Mouse (Mus musculus) layer of hippocampus, adult 8-10 months (tissue): Measurements from ENCODE around the gene Slc20a1. TPM values are rescaled to one million over a fixed set of nuclear protein-coding genes. Genes with fewer than 3 reads are reported as not detected.

Source experiments
- DNase-seq, 2 experiments: peaks; one replicate each; pipeline ENCODE4 v3.0.0; 2022; ENCODE audit warnings: low spot score in 2 of 2
- total RNA-seq, 4 experiments: library from RNA; stranded (reverse); gene quantifications; 2 replicates each; pipeline ENCODE4 v1.2.4; 2022

Slc20a1 gene
- 100 to 1,000 TPM; 143 to 159 (median 145) TPM for total RNA-seq

DNA sequence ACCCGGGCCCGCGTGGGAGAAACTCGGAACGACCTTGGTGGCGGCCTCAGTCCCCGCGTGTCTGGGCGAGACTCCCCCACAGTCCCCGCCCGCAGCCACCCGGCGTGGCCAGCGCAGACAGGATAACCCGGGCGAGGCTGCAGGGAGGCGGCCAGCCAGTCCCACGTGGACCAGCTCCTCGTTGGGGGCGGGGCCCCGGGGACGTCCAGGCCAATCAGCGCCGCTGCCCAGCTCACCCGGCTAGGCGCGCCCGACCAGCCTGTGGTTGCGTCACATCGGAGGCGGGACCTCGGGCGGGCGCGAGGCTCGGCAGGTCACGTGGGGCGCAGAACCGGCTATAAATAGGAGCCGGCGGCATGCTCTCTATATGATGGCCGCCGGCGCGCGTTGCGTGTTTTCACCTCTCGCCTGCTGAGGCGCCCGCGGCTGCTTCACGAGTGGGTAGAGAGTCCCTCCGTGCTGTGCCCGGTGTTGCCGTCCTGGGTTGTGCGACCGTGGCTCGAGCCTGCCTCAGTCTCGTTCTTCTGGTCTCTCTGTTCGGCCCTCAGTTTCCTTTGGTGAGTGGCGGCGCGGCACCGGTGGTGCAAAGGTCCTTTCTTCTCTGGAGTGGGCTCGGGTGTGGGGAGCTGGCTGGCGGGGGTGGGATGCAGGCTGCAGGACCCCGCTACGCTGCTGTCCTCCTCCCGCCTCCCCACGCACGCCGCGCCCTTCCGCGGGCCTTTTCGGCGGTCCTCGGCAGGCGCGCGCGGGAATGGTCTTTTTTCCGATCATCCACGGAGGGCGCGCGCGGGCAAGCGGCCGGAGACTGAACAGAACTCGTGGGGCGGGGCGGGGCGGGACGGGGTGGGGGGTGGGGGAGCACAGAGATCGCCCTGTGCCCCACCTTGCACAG, at the start of gene Slc20a1:
Slc20a1 (plus strand) TSS at position 329 of the 892 bp plus-strand sequence.
- peak; percentile 97 to 99 for DNase-seq

DNA sequence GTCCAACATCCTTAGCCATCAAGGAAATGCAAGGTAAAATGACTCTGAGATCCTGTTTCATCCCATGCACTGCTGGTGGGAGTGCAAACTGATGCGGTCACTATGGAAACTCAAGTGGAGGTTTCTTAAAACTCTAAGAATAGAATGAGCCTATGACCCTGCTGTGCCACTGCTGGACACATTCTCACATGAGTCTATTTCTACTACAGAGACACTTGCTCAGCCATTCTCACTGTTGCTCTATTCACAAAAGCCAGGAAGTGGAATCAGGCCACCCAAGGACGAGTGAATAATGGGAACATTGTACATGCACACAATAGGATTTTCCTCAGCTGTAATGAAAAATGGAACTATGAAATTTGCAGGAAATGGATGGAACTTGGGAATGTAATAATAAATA, 49.7 kb upstream of the Slc20a1 start:
- DNase-seq: no peak

DNA sequence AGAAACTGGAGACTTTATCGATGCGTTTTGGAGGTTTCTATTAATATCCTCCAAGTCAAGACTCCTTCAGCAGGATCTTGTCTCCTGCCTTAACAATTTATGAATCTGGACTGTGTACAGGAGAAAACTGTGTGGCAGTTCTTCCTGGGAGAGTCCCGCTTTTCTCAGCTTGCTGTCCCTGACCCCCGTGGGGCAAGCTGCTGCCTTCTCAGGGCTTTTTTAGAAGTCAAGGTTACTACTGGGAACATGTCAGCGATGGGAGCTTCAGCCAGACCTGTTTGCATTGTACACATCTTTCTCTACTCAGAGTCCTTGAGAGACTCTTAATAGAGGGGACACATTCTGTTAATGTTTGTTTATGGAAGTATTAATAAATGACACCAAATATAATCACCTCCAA, 48.2 kb upstream of the Slc20a1 start:
- no peak for DNase-seq

DNA sequence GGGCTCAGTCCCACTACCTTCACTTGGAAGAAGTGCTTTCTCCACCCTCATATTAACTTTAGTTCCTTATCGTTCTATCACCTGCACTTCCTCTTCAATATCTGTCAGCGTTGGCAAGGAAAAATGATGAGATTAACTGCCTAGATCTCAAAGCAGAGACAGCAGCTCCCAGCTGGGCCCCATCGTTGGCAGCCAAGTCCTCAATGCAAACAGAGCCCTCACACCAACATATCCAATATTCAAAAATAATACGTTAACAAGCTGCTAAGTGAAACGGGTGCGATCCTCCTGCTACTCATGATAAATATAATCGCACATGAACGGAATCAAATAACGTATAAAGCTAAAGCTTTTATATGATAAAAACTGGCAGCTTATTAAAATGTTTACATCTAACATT, 47.5 kb upstream of the Slc20a1 start:
- DNase-seq: no peak

DNA sequence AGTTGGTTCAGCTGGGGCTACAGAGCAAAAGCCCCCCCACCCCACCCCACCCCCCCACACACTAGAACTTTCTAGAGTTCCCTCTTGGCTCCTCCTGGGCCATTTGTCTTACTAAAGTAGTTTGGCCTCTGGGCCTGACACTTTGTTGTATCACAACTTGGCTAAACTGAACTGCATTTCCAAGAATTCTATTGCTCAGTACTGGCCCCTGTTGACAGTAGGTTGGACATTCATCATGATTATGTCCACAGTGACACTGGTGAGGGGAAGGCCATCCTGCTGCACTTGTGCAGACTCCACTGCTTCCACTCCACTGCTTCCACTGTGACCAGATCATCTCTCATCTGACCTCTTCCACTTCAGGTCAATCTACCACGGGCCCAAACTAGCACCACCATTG, 45.8 kb upstream of the Slc20a1 start:
- no peak for DNase-seq

DNA sequence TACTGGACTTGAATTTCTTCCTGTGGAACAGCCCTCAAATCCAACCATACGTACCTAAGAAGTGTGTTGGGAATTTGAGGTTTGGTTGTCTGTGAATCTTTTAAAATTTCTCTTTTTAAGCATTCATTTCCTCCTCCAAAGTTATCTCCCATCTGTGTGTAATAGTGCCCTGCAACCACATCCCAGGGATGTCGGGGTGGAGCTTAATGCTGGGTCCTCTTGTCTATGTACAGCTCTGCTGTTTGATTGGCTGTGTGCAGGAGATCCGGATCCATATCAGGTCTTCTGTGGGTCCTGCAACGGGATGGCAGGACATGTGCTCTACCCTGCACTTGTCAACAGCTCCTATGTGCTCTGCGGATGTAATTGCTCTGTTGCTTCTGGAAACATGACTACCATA, 33.7 kb upstream of the Slc20a1 start:
- DNase-seq: no peak

DNA sequence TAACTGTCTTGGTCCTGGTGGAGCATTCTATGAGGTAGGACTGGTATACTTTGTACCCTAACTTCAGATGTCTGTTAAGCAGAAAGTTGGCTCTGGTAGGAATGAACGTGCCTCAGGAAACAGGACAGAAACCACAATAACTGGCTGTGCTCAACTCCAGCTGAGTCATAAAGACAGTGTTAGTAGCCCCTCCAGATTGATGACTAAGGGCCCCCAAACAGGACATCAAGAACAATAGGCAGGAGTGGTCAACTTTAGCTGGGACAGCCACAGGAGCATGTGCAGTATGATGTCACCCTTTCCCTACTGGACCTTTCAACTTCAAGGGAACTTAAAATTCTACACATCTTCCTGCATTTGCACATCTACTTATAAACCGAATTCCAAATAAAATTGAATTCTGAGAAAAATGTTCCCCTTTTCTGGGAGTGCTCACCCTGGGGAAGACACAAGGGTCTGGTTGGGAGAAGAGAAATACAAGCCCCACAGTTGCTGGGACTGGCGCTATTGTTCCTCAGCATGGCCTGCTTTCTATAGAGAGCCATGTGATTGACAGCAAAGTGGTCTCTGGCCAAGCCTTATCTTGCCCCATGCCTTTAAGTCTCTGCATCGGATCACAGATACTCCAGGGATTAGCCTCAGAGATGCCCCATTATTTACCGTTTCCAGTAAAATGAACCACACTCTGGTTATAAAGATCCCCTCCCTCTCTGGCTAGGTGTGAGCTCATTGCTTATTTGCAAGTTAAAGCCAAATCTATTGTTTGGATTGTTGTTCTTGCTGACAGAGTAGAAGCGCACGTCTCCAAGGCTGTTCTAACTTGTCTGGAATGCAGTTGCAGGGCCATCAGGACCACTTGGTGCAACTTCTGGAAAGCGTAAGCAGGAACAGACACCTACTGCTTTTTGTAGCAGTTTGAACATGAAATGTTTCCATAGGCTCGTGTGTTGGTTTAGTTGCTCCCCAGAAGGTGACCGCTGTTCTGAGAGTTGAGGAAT, 31.8 kb upstream of the Slc20a1 start:
- no peak for DNase-seq

DNA sequence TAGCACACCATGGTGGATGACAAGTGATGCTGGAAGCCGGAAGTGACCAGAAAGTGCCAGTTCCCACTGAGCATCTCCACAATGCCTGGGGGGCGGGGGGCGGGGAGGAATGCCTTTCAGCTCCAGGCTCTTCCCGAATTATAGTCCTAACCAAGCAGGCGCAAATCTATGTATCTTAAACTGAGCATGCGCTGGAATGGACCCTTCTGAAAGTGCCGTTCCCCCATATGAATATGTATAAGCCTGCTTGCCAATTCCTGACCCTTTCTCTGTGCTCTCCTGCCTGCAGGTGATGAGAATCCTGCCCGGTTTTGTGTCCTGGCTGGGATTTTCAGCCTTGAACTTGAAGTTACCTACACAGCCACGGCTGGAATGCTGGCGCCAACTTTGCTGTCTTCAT, 25.2 kb upstream of the Slc20a1 start:
- no peak for DNase-seq

DNA sequence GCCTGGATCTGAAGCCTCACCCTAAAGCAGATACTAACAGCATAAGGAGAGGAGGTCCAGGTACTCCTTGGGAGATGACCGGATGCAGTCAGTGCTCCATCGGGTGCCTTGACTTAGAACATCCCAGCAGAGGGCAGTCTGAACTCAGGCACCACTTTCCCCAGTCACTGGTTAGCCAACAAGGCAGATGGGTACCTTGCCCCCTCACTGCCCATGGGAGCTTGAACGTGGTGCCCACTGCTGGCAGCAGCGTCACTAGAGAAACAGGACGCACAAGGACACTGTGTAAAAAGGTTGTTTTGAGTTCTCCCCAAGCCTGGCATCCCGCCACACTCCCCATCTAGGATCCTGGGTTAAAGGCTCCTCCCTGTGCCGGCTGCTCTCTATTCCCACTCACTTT, 24.1 kb upstream of the Slc20a1 start:
- peak; percentile 36 to 56 for DNase-seq

DNA sequence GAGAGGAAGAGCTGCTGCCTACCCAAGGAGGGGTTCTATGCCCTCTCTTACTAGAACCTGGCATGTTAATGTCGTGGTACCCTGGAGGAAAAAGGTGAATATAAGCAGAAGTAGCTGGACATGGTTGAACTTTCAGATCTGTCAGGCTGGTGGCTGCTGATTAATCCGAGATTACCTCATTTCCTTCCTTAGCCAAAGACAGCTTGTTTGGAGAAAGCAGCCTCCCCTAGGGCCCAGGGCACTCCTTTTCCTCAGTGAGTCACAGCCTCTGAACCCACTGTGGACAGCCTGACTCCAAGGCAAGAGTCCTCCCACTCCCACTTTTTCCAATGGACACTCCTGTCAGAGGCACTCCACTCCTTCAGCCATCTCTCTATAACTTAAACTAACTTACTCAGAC, 22.9 kb upstream of the Slc20a1 start:
- DNase-seq: no peak

DNA sequence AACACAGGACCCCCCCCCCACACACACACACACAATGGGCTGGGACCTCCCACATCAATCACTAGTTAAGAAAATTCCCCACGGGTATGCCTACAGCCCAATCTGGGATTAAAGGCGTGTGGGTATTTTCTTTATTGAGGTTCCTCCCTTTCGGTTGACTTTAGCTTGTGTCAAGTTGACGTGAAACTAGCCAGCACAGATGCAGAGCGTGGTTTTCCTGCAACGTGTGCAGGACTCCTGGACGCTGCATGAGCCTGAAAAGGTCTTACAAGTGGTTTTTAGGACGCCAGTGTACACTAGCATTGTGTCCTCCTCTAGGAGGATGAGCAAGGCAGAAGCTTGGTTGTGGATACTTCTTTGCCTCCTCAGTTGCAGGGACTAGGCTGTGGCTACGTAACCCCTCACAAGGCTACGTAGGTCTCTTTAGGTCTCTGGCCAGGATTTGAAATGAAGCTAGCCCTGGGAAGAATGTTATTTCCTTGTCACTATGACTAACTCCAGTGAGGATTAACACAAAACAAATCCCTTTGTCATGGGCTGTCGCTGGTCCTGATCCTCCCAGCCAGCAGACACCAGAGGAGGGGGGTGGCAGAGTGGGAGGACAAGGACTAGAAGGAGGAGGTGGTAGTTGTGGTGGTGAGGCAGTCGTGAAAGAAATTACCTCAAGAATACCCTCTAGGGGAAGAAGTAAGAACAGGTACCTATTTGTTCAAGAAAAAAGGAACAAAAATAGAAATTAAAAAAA, 21.7 kb upstream of the Slc20a1 start:
- DNase-seq: no peak

DNA sequence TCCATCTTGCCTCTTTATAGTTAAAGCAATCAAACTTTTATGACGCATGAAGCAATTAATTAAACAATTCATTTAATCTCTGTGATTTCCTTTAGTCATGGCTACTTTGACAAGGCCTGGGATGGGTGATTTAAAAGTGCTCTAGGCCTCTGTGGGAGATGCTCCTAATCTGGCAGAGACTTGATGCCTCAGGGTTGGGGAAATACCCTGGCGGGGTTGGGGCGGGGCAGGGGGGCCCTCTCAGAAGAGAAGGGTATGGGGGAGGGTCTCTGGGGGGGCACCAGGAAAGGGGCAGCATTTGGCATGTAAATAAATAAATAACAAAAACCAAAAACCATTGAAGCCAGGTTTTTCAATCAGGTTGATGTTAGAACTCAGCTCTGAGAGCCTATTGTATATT, 20.9 kb upstream of the Slc20a1 start:
- DNase-seq: no peak

DNA sequence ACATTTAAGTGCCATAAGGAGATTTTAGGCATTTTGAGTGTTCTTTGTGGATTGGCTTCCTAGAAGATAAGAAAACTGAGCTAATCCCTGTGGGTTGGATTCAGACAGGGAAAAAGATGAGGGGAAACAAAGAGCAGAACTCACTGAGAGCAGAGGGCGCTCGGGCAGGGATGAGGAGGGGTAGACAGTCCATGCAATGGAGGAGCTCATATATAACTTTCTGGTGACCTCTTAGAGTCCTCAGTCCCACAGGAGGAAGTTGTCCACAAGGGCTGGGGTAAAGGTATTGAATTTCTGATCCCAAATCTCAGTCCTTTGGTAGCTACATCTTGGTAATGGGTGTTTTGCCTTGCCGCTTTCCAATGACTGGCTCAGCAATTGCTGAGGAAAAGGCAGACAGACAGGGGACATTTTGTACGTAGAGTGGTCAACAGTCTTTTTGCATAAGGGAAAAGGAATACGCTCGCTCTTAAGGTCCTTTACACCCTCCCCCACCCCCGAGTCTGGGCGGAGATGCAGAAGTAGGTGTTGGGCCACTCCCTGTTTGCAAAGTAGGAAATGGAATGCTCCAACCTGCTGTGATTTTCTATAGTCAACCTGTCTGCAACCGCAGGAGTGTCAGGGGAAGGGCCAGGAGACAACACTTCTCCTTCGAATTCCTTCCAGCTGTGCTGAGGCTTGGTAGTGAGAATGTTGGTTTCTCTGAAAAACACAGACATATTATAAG, 20.2 kb upstream of the Slc20a1 start:
- DNase-seq: no peak

DNA sequence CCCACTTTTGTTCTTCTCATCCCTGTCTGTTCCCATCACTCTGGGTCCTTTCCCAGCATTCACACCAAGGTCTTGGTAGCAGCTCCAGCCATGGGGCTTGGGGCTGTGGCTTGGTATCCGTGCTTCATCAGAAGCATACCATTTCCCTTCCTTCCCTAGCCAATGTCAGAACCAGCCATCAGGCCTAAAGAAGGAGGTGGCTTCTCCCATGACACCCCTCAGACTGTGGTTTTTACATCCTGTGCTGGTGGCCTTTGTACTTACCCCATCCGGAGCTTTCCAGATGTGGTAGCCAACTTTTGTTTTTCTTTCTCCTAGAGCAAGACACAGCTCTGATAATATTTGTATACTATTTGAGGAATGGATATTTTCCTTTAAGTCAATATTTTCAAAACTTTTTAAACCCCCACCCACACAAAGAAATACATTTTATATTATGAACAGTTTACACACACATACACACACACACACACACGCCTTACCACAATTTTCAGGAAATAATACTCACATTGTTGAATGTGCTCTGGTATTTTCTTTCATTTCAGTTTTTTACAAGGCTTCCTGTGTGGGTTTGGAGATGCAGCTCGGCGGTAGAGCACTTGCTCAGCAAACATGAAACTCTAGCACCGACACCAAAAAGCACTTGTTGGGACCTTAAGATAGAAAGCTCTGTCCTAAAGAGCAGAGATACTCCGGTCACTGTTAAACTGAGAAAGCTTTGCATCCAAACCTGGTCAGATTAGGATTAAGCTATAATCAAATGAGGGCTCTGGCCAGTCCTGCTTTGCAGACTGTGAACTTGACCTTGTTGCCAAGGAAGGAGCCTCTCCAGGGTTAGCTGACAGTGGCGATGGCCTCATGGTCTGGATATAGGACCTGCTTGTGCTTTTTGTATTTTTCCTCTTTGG, 18.4 kb upstream of the Slc20a1 start:
- no peak for DNase-seq

DNA sequence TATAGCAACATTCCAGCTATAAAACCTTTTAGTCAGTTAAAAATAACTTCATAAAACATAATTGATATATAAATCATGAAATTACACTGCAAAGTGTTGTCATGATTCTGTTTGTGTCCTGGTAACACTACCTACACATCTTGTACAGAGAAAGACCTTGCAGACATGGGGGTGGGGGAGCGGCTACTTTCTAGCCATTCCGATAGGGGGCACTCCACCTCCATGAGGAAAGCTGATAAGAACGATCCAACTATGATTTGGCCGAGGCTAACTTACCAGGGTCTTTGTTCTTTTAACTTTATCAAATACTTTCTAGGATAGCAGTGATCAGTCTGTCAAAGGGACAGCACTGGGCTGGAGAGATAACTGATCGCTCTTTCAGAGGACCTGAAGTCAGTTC, 17.1 kb upstream of the Slc20a1 start:
- no peak for DNase-seq

DNA sequence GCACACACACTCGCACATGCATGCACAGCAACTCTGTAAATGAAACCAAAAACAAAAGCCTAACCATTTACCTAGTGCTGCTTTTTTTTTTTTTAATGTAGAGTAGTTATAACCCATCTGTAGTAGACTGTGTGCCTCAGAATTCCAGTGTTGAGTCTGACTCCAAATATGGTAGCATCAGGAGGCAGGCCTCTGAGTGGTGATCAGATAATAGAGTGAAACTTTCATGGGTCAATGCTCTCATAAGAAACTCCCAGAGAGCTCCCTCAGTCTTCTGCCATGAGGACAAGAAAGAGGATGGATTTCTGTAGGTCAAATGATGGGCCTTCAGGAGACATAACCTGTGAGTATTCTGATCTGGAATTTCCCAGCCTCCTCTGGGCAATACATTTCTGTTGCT, 16.2 kb upstream of the Slc20a1 start:
- no peak for DNase-seq

DNA sequence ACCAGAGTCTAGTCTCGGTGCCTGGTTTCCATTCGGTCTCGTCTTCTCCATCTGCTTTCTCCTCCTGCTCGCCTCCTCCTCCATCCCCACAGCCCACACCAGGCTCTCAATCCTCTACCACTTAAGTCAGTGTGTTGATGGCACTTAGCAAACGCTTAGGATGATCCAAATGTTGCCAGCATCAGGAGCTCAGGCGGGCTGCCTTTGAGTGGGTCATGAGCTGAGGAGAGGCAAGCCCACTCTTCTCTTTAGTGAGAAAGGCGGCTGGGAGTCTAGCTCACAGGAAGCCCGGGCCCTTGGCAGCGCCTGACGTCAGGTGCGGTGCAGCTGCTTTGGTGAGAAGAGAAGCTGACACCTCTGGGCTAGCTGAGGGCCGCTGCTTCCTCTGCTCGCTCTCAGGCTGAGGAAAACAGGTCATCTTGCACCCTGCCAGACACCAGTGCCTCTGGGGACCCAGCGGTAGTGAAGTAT, 15.0 kb upstream of the Slc20a1 start:
- peak; percentile 48 to 68 for DNase-seq

DNA sequence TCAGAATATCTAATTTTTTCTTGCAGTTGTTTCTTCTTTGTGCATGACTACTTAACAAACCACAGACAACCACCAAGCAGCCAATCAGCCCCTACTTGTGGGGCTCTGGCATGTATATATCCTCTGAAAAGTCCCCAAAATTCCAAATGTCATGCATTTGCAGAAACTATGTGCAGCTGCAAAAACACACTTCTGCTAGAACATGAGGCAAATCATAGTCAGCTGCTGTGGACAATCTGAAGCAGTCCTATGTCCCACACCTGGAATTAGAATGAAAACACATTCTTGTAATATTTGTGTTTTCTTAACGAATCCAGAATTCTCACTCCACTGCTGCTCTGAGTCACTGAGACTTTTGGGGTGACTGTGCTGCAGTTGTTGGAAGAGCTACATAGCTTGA, 13.7 kb upstream of the Slc20a1 start:
- no peak for DNase-seq

DNA sequence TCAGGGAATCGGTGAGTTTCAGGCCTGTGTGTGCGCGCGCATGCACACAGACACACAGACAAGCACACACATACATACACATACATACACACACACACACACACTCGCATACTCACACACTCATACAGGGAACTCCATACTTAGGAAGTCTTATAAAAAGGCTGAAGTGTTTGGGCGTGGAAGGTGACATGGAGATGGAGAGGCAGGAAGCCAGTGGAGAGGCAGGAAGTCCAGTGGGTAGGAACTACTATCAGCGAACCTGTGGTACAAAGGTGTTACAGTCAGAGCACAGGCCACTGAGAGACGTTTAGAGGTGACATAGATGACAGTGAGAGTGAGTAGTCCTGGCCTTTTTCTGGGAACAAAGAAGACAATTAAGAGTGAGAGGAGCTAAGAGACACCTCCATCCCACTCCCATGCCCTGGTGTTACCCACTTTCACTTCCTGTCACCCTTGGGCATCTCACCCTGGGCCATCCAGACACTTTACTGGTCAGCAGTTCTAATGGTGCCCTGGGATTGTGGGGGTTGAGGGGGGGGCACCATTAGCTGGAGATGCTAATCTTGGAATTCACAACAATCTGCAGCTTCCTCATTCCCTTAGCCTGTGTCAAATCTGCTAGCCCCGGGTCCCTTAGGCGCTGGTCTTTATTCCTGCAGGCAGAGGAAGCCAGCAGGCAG, 12.8 kb upstream of the Slc20a1 start:
- DNase-seq: no peak
